Mouse (Mus musculus): ENCODE measurements around the gene Vmn1r85. TPM values are rescaled to one million over a fixed set of nuclear protein-coding genes. Genes with fewer than 3 reads are reported as not detected.
A peak's percentile ranks its signal among the peaks of the same experiment; 100 is the strongest.

Gene Vmn1r85
- total RNA-seq, 2 experiments from 2014 or later, result not detected

DNA sequence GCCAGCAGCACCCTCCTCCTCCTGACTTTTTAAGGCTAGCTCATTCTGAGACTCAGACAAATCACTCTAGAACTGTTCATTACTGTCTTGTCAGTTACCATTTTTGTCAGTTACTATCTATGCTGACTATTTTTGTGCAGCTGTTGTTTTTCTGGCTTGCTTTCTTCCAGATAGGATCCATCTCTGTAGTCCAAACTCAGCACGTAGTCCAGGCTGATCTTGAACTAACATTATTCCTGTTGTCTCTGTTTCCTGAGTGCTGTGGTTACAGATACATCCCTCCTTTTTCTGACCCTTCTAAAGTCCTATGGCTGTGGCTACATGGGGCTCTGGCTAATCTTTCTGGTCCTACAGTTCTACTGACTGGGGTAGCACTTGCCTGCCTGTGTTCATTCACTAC lies 55.8 kb downstream of the Vmn1r85 start:
- no peak for ATAC-seq (replicated peaks; ENCODE audit: low FRiP score, poor library complexity, severe bottlenecking)

DNA sequence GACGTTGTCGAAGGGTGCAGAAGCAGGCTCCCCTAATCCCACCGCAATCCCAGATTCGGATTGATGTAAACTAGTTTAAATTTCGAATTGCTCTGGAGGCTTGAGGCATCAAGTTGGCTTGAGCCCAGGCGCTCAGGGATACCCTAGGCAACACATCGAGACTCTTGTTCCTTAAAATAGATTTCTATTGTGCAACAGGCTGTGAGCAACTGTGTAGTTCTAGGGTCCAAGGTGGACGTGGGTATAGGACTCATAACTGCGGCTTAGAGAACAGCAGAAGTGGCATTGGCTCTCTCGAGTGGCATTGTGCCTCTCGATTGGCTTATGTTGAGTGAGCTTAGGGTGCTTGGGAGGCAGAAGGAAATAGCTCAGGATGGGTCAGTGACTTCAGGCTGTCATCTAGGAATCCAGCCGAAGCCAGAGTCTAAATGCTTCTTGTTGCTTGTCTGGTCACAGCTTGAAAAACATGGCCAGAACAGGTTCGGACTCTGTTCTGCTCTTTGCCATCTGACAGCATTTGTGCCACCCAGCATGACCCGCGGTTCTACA lies 56.3 kb downstream of the Vmn1r85 start:
- no peak for ATAC-seq (replicated peaks; ENCODE audit: low FRiP score, poor library complexity, severe bottlenecking)

DNA sequence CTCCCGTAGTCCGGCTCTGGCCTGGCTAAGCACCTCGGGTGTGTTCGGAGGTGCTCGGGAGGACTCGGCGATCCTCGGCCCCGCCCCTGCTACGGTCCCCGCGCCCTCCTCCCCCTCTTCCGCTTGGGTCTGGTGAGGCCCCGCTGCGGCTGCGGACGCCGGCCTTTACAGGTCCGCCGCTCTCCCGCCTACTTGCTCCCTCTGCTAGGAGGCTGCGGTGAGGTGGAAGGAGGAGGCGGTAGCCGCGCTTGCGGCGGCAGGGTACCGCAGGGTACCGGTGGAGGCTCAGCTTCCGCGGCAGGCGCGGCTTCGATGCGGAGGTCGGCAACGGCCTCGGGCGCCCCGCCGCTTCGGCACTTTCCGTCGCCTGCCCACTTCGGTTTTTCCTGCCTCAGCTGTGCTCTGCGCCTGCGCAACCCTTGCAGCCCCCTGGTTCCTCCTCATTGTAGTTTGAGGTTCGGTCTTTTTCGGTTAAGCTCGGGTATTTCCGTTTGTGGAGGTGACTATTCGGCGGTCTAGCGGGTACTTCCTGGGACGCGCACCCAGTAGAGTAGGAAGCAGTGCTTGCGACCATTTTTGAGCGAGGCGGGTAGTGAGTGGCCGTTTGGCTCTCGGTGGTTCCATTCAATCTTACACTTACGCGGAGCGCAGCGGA lies 56.9 kb downstream of the Vmn1r85 start, which contains the start of gene Ube2m:
Ube2m (minus strand) TSS at position 375 of the 655 bp plus-strand sequence.
- ATAC-seq (replicated peaks; ENCODE audit: low FRiP score, poor library complexity, severe bottlenecking), result peak; percentile 79

DNA sequence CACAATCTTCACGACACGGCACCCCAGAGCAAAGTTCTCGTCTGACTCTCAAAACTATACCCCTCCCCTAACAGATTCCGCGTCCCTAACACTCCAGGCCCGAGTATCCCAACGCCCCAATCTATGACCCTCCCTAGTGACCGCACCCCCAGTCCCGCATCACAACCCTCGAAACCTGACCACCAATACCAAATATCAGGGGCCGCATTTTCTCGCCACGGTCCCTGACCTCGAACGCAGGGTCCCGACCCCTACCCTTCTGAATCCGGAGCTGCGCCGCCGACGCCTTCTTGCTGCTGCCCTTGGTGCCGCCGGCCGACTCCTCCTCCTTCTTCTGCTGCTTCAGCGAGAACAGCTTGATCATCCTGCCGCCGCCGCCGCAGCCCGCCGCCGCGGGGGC lies 57.6 kb downstream of the Vmn1r85 start:
- peak; percentile 31 for ATAC-seq (replicated peaks; ENCODE audit: low FRiP score, poor library complexity, severe bottlenecking)

DNA sequence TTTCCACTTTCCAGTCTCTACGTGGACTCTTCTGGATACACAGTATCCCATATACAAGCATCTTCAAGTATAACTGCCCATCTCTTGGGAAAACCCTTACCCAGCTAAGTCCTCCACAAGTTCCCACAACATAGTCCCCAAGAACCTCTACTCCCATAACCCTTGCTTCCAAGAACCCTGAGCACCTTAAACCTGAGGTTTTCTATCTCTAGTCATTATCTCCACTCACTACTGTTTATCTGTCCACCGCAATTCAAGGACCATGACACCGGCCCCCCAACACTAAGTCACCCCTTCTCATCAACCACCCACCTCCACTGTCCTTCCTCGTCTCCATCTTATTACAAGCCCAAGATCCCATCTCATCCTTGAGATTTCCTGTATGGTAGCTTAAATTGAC lies 58.2 kb downstream of the Vmn1r85 start:
- ATAC-seq (replicated peaks; ENCODE audit: low FRiP score, poor library complexity, severe bottlenecking), result no peak

DNA sequence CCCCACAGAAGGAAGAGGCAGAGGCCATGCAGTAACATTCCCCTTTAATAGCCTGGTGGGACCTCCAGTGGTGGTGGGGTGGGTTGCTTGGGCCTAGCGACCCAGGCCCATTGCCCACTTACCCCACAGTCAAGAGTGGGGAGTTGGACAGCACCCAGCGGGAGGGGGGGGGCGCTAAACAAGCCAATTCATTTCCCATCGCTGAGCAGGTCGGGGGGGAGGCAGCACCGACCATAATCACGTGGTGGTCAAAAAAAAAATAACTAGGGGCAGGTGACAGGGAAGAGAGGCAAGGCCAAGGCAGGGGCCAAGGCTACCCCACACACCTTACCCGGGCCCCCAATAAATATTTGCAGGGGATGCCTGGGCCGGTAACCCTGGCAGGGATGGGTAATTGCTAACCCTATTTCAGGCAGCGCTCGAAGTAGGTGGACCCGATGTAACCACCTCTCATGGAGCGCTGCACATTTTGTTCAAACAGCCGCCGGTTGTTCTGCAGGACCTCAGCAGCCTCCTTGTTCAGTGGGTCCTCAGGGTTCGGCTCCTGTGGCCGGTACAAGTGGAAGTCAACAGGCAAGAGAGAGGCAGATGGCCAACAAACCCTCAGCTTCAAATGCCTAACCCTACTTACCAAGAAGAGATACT lies 59.6 kb downstream of the Vmn1r85 start:
- no peak for ATAC-seq (replicated peaks; ENCODE audit: low FRiP score, poor library complexity, severe bottlenecking)

DNA sequence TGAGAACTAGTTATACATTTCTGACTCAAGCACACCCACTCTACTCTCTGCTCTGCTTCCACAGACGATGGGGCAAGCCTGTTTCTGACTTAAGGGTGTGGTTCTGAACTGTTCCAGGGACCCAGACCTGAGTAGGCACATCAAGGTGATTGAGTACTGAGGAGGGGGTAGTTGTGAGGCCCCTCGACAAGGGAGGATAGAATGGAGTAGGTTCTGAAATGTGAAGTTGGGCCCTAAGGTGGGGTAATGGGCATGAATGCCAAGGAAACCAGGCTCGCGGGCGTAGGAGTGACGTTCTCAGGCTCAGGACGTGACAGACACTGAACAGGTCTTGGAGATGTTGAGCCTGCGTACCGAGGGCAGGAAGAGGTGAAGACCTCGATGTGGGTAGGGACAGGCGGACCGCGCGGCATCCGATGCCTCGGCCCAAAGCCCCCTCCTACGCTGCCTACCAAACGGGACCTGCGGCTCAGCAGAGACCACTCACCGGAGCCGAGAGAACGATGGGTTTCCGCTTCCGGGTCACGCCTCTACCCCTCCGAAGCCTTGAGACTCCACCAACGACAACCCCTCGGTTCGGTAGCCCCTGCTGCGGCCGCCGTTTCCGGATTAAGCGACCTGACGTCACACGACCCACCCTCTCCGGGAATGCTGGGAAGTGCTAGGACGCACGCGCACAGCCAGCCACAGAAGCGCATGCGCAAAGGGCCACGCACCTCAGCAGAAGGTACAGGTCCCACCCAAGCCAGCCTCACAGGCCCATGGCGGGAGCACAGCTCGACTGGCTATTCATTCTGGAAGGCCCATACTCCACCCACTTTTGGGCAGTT lies 60.6 kb downstream of the Vmn1r85 start, which contains the start of gene Chmp2a:
Chmp2a (minus strand) TSS at position 660 of the 830 bp plus-strand sequence.
- ATAC-seq (replicated peaks; ENCODE audit: low FRiP score, poor library complexity, severe bottlenecking), result peak; percentile 74

DNA sequence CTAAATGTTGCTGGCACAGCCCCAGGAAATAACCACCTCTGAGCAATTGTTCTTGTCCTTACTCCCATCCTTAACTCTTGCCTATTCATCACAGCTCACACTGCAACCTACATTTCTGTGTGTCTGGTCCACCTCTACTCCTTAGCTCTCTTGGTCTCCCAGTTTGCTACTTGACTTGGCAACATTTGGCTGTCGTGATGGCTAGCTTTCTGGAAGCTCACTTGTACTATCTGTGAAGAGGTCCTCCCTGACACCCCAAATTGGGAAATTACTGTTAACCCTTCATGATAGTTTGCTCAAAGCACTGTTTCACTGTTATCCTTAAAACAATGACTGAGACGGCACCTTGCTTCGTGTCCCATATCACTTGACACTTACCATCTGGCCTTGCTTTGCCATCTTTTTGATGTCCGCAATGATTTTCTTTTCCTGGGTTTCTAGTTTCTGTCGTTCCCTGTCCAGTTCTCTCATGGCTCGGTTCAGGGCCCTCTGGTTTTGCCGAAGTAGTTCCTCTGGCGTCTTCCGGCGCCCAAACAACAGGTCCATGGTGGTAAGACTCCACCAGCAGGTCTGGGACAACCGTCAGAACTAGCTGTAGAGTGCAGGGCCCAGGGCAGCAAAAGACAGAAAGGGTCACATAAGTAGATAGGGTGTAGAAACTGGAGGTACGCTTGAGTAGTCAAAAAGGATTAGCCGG lies 61.4 kb downstream of the Vmn1r85 start:
- no peak for ATAC-seq (replicated peaks; ENCODE audit: low FRiP score, poor library complexity, severe bottlenecking)

Other genes with a start within 250 kb of the Vmn1r85 start
- gene Zfp128, start 214.0 kb downstream of the Vmn1r85 start, total RNA-seq (2015; ENCODE audit: low replicate concordance), result 0.72 and 0.84 TPM in 2 replicates
- 1.0 and 1.9 TPM in 2 replicates for gene Zfp128, start 214.0 kb downstream of the Vmn1r85 start, total RNA-seq (2017; ENCODE audit: low replicate concordance)
- 0.72 and 10.5 TPM in 2 replicates for gene Zscan22, start 197.4 kb downstream of the Vmn1r85 start, total RNA-seq (2015; ENCODE audit: low replicate concordance)
- 1.4 TPM in 1 of 2 replicates, not detected in the other for gene Zscan22, start 197.4 kb downstream of the Vmn1r85 start, total RNA-seq (2017; ENCODE audit: low replicate concordance)
- 579 and 738 TPM in 2 replicates for gene Rps5, start 172.9 kb downstream of the Vmn1r85 start, total RNA-seq (2015; ENCODE audit: low replicate concordance)
- 178 and 253 TPM in 2 replicates for gene Rps5, start 172.9 kb downstream of the Vmn1r85 start, total RNA-seq (2017; ENCODE audit: low replicate concordance)
- 0.42 TPM in 1 of 2 replicates, not detected in the other for gene Rnf225, start 167.8 kb downstream of the Vmn1r85 start, total RNA-seq (2015; ENCODE audit: low replicate concordance)
- gene Rnf225, start 167.8 kb downstream of the Vmn1r85 start, total RNA-seq (2017; ENCODE audit: low replicate concordance), result 0.51 TPM in 1 of 2 replicates, not detected in the other
- 0.42 and 0.72 TPM in 2 replicates for gene Zfp324, start 129.3 kb downstream of the Vmn1r85 start, total RNA-seq (2015; ENCODE audit: low replicate concordance)
- 1.4 and 1.7 TPM in 2 replicates for gene Zfp324, start 129.3 kb downstream of the Vmn1r85 start, total RNA-seq (2017; ENCODE audit: low replicate concordance)
- gene Zfp446, start 117.3 kb downstream of the Vmn1r85 start, total RNA-seq (2015; ENCODE audit: low replicate concordance), result 0.72 and 5.9 TPM in 2 replicates
- gene Zfp446, start 117.3 kb downstream of the Vmn1r85 start, total RNA-seq (2017; ENCODE audit: low replicate concordance), result 0.39 and 0.68 TPM in 2 replicates
- not detected in 2 replicates for gene Slc27a5, start 97.0 kb downstream of the Vmn1r85 start, total RNA-seq (2015; ENCODE audit: low replicate concordance)
- gene Slc27a5, start 97.0 kb downstream of the Vmn1r85 start, total RNA-seq (2017; ENCODE audit: low replicate concordance), result not detected in 2 replicates
- gene Trim28, start 96.1 kb downstream of the Vmn1r85 start, total RNA-seq (2015; ENCODE audit: low replicate concordance), result 194 and 220 TPM in 2 replicates
- gene Trim28, start 96.1 kb downstream of the Vmn1r85 start, total RNA-seq (2017; ENCODE audit: low replicate concordance), result 137 and 141 TPM in 2 replicates
- 4.0 and 10.1 TPM in 2 replicates for gene Zbtb45, start 85.1 kb downstream of the Vmn1r85 start, total RNA-seq (2015; ENCODE audit: low replicate concordance)
- 6.7 and 7.6 TPM in 2 replicates for gene Zbtb45, start 85.1 kb downstream of the Vmn1r85 start, total RNA-seq (2017; ENCODE audit: low replicate concordance)
- gene Chmp2a, start 60.4 kb downstream of the Vmn1r85 start, total RNA-seq (2015; ENCODE audit: low replicate concordance), result 116 and 138 TPM in 2 replicates
- 125 and 153 TPM in 2 replicates for gene Chmp2a, start 60.4 kb downstream of the Vmn1r85 start, total RNA-seq (2017; ENCODE audit: low replicate concordance)
- gene Ube2m, start 56.9 kb downstream of the Vmn1r85 start, total RNA-seq (2015; ENCODE audit: low replicate concordance), result 70.0 and 96.9 TPM in 2 replicates
- gene Ube2m, start 56.9 kb downstream of the Vmn1r85 start, total RNA-seq (2017; ENCODE audit: low replicate concordance), result 61.0 and 94.6 TPM in 2 replicates
- gene Mzf1, start 40.4 kb downstream of the Vmn1r85 start, total RNA-seq (2015; ENCODE audit: low replicate concordance), result not detected in 2 replicates
- not detected in 2 replicates for gene Mzf1, start 40.4 kb downstream of the Vmn1r85 start, total RNA-seq (2017; ENCODE audit: low replicate concordance)
- gene Vmn1r86, start 24.7 kb upstream of the Vmn1r85 start, total RNA-seq (2015; ENCODE audit: low replicate concordance), result not detected in 2 replicates
- gene Vmn1r86, start 24.7 kb upstream of the Vmn1r85 start, total RNA-seq (2017; ENCODE audit: low replicate concordance), result not detected in 2 replicates
- not detected in 2 replicates for gene Vmn1r87, start 45.0 kb upstream of the Vmn1r85 start, total RNA-seq (2015; ENCODE audit: low replicate concordance)
- not detected in 2 replicates for gene Vmn1r87, start 45.0 kb upstream of the Vmn1r85 start, total RNA-seq (2017; ENCODE audit: low replicate concordance)
- not detected in 2 replicates for gene Vmn1r88, start 64.4 kb upstream of the Vmn1r85 start, total RNA-seq (2015; ENCODE audit: low replicate concordance)
- not detected in 2 replicates for gene Vmn1r88, start 64.4 kb upstream of the Vmn1r85 start, total RNA-seq (2017; ENCODE audit: low replicate concordance)
- not detected in 2 replicates for gene Vmn1r89, start 117.8 kb upstream of the Vmn1r85 start, total RNA-seq (2015; ENCODE audit: low replicate concordance)
- gene Vmn1r89, start 117.8 kb upstream of the Vmn1r85 start, total RNA-seq (2017; ENCODE audit: low replicate concordance), result not detected in 2 replicates
- 174 and 196 TPM in 2 replicates for gene Lig1, start 182.1 kb upstream of the Vmn1r85 start, total RNA-seq (2015; ENCODE audit: low replicate concordance)
- 133 and 162 TPM in 2 replicates for gene Lig1, start 182.1 kb upstream of the Vmn1r85 start, total RNA-seq (2017; ENCODE audit: low replicate concordance)
- 5.9 and 8.6 TPM in 2 replicates for gene Zswim9, start 183.5 kb upstream of the Vmn1r85 start, total RNA-seq (2015; ENCODE audit: low replicate concordance)
- gene Zswim9, start 183.5 kb upstream of the Vmn1r85 start, total RNA-seq (2017; ENCODE audit: low replicate concordance), result 5.1 and 7.1 TPM in 2 replicates
- gene Pla2g4c, start 229.5 kb upstream of the Vmn1r85 start, total RNA-seq (2015; ENCODE audit: low replicate concordance), result 6.7 and 14.8 TPM in 2 replicates
- gene Pla2g4c, start 229.5 kb upstream of the Vmn1r85 start, total RNA-seq (2017; ENCODE audit: low replicate concordance), result 6.1 and 8.9 TPM in 2 replicates